Mouse (Mus musculus): Measurements from ENCODE around the gene Kcna6. TPM values are rescaled to one million over a fixed set of nuclear protein-coding genes. Genes with fewer than 3 reads are reported as not detected.

Gene Kcna6
- polyA plus RNA-seq (2012; rRNA removed), result 0.23 and 0.55 TPM in 2 replicates

- Histone ChIP-seq H3K4me3 (ENCODE audit: low read depth, low read length) (peak within 1 kb of the TSS; percentile 16; the same call in 1 of the 2 replicates), H3K27me3 (ENCODE audit: control insufficient read depth, insufficient read depth, low read length) (peaks cover 10% of the 10 kb centered on the region; the same call in 1 of the 2 replicates), H3K27ac (ENCODE audit: insufficient read depth, low read depth, low read length) (no peak within 1 kb of the TSS), H3K4me1 (ENCODE audit: control insufficient read depth, insufficient read depth, insufficient read length, low read length) (0 out of 2 replicates have a peak, but pooled peaks cover 1% of the 10 kb centered on the region), H3K36me3 (ENCODE audit: control insufficient read depth, insufficient read depth, low read length) (no peaks in the 10 kb centered on the region)
- 4% methylated on average over 36 of the region's 36 CpGs for WGBS
- TF ChIP-seq CTCF (IDR thresholded peaks at IDR 0.05; ENCODE audit: extremely low read depth, insufficient read length, insufficient replicate concordance, low read depth, low read length) (no peak), POLR2A (IDR thresholded peaks at IDR 0.05; ENCODE audit: low read depth, low read length) (no peak)
These were observed at the start of gene Kcna6 for GRCm38 (mm10) chr6:126740211-126741142. Gene Kcna6, minus strand, starts transcription at chr6:126740674.

GRCm38 (mm10) chr6:126788863-126789262 lies 48.4 kb upstream of the Kcna6 start:
- H3K36me3 ChIP-seq (ENCODE audit: control insufficient read depth, insufficient read depth, low read length), result no peaks in the 10 kb centered on the region
- 50% methylated on average over 8 of the region's 8 CpGs for WGBS

GRCm38 (mm10) chr6:126784206-126784605 lies 43.7 kb upstream of the Kcna6 start:
- whole genome bisulfite sequencing, result 23% methylated on average over 5 of the region's 5 CpGs
- Histone ChIP-seq H3K27ac (ENCODE audit: insufficient read depth, low read depth, low read length) (no peak overlapping the region), H3K36me3 (ENCODE audit: control insufficient read depth, insufficient read depth, low read length) (no peaks in the 10 kb centered on the region), H3K27me3 (ENCODE audit: control insufficient read depth, insufficient read depth, low read length) (no peaks in the 10 kb centered on the region), H3K4me3 (ENCODE audit: low read depth, low read length) (no peak overlapping the region), H3K4me1 (ENCODE audit: control insufficient read depth, insufficient read depth, insufficient read length, low read length) (no peaks in the 10 kb centered on the region)
- TF ChIP-seq CTCF (IDR thresholded peaks at IDR 0.05; ENCODE audit: extremely low read depth, insufficient read length, insufficient replicate concordance, low read depth, low read length) (no peak), POLR2A (IDR thresholded peaks at IDR 0.05; ENCODE audit: low read depth, low read length) (no peak)

More at GRCm38 (mm10) chr6:126788863-126789262, 48.4 kb upstream of the Kcna6 start:
- Histone ChIP-seq H3K27ac (ENCODE audit: insufficient read depth, low read depth, low read length) (no peak overlapping the region), H3K4me3 (ENCODE audit: low read depth, low read length) (no peak overlapping the region), H3K27me3 (ENCODE audit: control insufficient read depth, insufficient read depth, low read length) (no peaks in the 10 kb centered on the region), H3K4me1 (ENCODE audit: control insufficient read depth, insufficient read depth, insufficient read length, low read length) (no peaks in the 10 kb centered on the region)
- no peak for TF ChIP-seq CTCF (IDR thresholded peaks at IDR 0.05; ENCODE audit: extremely low read depth, insufficient read length, insufficient replicate concordance, low read depth, low read length)
- TF ChIP-seq POLR2A (IDR thresholded peaks at IDR 0.05; ENCODE audit: low read depth, low read length), result no peak

- no peak overlapping the region for H3K4me3 ChIP-seq (ENCODE audit: low read depth, low read length)
- H3K36me3 ChIP-seq (ENCODE audit: control insufficient read depth, insufficient read depth, low read length), result no peaks in the 10 kb centered on the region
- H3K27me3 ChIP-seq (ENCODE audit: control insufficient read depth, insufficient read depth, low read length), result no peaks in the 10 kb centered on the region
- no peaks in the 10 kb centered on the region for H3K4me1 ChIP-seq (ENCODE audit: control insufficient read depth, insufficient read depth, insufficient read length, low read length)
- no peak overlapping the region for H3K27ac ChIP-seq (ENCODE audit: insufficient read depth, low read depth, low read length)
- no peak for TF ChIP-seq POLR2A (IDR thresholded peaks at IDR 0.05; ENCODE audit: low read depth, low read length)
- TF ChIP-seq CTCF (IDR thresholded peaks at IDR 0.05; ENCODE audit: extremely low read depth, insufficient read length, insufficient replicate concordance, low read depth, low read length), result no peak
- 48% methylated on average over 10 of the region's 10 CpGs for WGBS
These were observed 43.2 kb upstream of the Kcna6 start for GRCm38 (mm10) chr6:126783651-126784066.

- no peak overlapping the region for H3K27ac ChIP-seq (ENCODE audit: insufficient read depth, low read depth, low read length)
- H3K27me3 ChIP-seq (ENCODE audit: control insufficient read depth, insufficient read depth, low read length), result no peaks in the 10 kb centered on the region
- H3K36me3 ChIP-seq (ENCODE audit: control insufficient read depth, insufficient read depth, low read length), result no peaks in the 10 kb centered on the region
- no peak overlapping the region for H3K4me3 ChIP-seq (ENCODE audit: low read depth, low read length)
- TF ChIP-seq CTCF (IDR thresholded peaks at IDR 0.05; ENCODE audit: extremely low read depth, insufficient read length, insufficient replicate concordance, low read depth, low read length), result no peak
- TF ChIP-seq POLR2A (IDR thresholded peaks at IDR 0.05; ENCODE audit: low read depth, low read length), result no peak
- 98% methylated on average over 1 of the region's 1 CpGs for WGBS
- H3K4me1 ChIP-seq (ENCODE audit: control insufficient read depth, insufficient read depth, insufficient read length, low read length), result no peaks in the 10 kb centered on the region
These were observed 42.6 kb upstream of the Kcna6 start for GRCm38 (mm10) chr6:126783056-126783455.

GRCm38 (mm10) chr6:126777889-126778288 lies 37.4 kb upstream of the Kcna6 start:
- Histone ChIP-seq H3K27me3 (ENCODE audit: control insufficient read depth, insufficient read depth, low read length) (no peaks in the 10 kb centered on the region), H3K36me3 (ENCODE audit: control insufficient read depth, insufficient read depth, low read length) (no peaks in the 10 kb centered on the region), H3K4me3 (ENCODE audit: low read depth, low read length) (no peak overlapping the region), H3K27ac (ENCODE audit: insufficient read depth, low read depth, low read length) (no peak overlapping the region), H3K4me1 (ENCODE audit: control insufficient read depth, insufficient read depth, insufficient read length, low read length) (no peaks in the 10 kb centered on the region)
- TF ChIP-seq CTCF (IDR thresholded peaks at IDR 0.05; ENCODE audit: extremely low read depth, insufficient read length, insufficient replicate concordance, low read depth, low read length), result no peak
- no peak for TF ChIP-seq POLR2A (IDR thresholded peaks at IDR 0.05; ENCODE audit: low read depth, low read length)
- 25% methylated on average over 6 of the region's 6 CpGs for WGBS

- 29% methylated on average over 4 of the region's 4 CpGs for WGBS
- Histone ChIP-seq H3K27ac (ENCODE audit: insufficient read depth, low read depth, low read length) (no peak overlapping the region), H3K27me3 (ENCODE audit: control insufficient read depth, insufficient read depth, low read length) (no peaks in the 10 kb centered on the region), H3K4me3 (ENCODE audit: low read depth, low read length) (no peak overlapping the region), H3K4me1 (ENCODE audit: control insufficient read depth, insufficient read depth, insufficient read length, low read length) (no peaks in the 10 kb centered on the region), H3K36me3 (ENCODE audit: control insufficient read depth, insufficient read depth, low read length) (no peaks in the 10 kb centered on the region)
- TF ChIP-seq CTCF (IDR thresholded peaks at IDR 0.05; ENCODE audit: extremely low read depth, insufficient read length, insufficient replicate concordance, low read depth, low read length), result no peak
- TF ChIP-seq POLR2A (IDR thresholded peaks at IDR 0.05; ENCODE audit: low read depth, low read length), result no peak
These were observed 33.4 kb upstream of the Kcna6 start for GRCm38 (mm10) chr6:126773873-126774272.

Measured in small intestine, adult 2 months (tissue).